Mouse (Mus musculus): ENCODE results near the gene Ankrd34b.
A peak's percentile ranks its signal among the peaks of the same experiment; 100 is the strongest.

The Ankrd34b gene

DNA sequence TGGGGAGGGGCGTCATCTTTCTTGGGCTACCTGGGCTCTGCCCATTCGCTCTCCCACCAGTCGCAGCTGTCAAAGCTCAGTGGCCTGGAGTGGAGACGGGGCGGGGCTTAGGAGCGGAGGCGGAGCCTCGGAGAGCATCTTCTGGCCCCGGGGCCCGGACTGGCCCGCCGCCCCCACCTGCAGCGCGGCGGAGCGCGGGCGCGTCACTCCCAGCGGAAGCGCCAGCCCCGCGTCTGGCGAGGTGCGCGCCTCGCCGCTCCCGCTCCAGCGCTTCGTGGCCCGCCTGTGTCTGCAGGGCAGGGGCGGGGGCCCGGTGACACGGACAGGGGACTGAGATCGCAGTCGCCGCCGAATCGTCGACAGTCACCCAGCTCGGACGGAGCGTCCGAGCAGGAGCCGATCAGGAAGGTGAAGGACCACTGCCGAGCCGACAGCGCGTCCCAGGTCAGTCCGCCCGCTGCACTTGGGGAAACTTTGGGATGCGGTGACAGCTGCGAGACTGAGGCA, at the start of gene Ankrd34b:
TSS of gene Ankrd34b (plus strand) at position 139 of the 507 bp plus-strand sequence.
- DNase-seq: peak; percentile 52

DNA sequence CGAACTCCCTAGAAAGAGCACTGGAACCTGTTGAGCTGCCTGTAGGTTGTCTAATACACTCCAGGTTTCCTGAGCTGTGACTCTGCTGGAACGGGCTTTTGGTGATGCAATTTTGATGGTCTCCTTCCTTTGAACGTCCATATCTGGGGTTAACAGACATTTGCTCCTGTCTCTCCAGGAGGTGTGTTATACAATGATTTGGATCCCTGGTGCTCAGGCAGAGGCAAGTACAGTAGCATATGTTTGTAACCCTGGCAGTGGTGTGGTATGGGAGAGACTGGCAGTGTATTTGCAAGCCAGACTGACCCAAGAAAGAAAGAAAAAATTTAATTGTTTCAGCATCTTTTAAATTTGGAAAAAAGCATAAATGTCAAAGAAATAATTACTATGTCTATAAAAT, 38.3 kb upstream of the Ankrd34b start:
- no peak for DNase-seq

DNA sequence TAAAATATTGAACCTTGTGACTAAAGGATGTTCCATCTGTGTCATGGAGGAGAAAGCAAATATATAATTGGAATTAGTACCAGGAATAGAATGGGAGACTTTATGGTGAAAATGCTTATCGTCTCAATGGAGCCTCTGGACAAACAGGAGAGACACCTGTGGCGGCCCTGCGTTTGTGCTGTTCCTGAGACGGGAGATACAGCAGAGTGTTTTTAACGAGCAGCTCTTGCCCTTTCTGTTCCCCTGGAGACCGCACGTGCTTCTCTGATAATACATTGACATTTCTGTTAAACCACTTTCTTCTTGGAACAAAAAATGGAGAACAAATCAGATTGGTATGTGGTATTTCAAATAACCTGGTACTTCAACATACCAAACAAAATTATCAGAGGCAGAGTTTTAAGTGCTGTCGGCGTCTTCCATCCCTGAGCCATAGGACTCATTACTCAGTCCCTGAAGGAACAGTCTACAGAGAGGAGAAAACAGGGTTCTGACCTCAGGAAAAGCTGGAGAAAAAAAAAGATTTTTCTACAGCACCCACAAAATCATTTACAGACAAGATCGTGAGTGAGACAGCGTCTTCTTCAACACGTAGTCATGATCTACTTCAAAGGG, 32.5 kb upstream of the Ankrd34b start:
- no peak for DNase-seq

DNA sequence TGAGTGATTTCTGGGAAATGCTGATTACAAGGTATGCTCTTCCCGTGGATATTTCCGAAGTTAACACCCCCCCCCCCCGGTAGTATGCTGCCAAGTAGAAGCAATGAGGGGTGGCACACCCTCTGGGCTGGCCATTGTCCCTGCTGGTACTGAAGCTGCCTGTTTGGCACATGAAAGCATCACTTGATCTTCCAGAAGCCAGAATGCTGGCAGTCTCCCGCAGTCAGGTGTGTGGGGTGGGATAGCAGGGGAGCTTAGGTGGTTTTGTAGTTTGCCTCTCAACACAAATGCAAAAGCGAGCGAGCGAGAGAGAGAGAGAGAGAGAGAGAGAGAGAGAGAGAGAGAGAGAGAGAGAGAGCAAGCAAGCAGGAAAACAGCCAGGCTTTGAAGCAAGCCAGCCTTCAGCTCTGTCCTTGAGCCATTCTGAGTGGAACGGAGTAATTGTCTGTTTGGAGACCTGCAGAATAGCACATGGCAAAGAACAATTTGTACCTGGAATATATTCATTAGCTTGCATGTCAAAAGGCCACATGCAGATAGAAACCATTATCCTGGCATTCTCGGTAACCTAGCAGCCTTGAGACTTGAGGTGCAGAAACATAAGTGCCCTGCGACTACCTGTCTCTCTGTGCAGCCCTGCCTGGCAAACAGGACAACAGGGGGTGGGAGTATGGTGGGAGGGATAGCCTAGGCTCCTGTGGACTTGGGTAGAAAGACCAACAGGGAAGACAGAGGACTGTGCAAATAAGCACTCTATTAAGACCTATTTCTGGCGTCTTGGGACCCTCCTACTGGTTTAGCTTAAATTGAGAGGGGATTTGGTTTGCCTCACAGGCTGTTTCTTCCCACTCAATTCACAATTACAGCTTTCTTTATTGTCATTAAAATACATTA, 27.0 kb upstream of the Ankrd34b start:
- DNase-seq: no peak

DNA sequence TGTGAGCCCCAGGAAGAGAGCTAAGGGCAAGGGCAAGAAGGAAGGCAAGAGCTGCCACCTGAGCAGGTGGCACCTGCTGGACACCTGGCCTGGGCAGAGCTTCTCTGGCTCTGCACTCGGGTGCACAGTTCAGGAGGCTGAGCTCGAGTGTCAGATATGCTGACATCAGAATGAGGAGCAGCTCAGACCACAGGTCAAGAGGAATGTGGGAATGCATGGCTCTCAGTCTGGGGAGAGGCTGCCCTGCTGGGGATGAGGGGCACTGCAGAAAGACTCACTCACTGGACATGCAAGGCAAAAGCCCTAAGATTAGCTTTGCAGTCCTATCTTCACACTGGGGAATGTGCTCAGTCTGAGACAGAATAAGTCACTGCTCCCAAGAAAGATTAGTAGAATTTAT, 23.6 kb upstream of the Ankrd34b start:
- peak; percentile 8 for DNase-seq

DNA sequence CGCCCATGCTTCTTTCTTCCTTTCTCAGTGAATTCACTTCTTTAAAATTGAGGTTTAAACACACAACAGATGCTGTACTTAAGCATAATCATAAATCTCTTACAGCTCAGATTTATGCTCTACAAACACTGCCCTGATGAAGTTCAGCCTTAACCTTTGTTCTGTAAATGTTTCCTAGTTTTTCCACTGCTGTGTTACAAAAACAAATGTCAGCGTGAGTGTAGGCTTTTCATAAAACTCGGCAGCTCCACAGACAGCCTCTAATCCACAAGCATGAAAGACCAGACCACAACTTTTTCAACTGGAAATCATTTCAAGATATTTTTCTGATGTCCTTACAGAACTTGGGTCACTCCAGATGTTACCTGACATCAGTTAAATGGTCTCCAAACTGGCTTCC, 22.2 kb upstream of the Ankrd34b start:
- no peak for DNase-seq

DNA sequence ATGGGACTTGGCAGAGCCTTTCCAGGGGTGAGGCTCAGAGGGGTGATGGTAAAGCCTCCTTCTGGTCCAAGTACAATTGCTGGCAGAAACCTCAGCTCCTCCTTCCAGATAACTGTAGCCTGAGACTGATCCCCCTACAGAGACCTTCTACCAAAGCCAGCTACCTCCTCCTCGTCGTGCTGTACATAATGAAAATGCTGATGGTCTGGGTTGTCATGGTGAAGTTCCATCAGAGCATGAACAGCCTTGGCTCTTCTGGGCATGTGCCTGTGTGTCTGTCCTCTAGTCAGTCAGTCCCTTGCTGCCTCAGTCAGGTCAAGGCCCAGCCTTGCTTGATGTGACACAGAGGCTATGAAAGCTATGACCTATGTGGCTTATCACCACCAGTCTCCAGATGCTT, 15.2 kb upstream of the Ankrd34b start:
- DNase-seq: no peak

DNA sequence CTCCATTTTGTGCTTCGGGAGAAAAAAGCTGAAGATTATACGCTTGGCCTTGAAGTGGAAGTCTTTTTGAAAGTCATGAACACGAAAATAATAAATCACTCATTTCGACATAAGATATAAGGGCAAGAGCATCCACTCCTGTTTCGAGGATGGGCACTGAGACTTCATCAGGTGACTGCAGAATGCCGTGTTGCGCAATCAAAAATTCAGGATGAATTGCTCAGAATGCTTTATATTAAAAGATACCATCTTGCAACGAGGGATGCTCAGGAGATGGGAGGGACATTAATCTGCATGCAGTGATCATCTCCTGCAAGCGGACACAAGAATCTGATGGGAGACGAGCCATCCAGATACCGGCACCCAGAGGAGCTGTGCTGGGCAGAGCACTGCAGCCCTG, 6.1 kb upstream of the Ankrd34b start:
- DNase-seq: no peak

DNA sequence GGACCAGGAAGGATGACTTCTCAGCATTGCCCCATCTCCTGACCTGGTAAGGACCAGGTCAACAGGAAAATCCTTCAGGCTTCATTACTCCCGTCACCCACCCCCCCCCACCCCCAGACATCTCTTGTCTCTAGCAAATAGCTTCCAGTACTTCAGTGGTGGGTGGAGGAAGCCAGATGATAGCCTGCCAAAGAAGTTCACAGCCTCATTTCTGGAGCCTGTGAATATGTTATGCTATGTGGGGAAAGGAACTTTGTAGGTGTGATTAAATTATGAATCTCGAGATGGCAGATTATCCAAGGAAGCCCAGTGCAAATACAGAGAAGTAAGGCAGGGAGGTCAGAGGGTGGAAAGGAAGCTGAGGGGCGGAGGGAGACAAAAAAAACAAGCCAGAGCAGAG, 2.0 kb upstream of the Ankrd34b start:
- DNase-seq: no peak

DNA sequence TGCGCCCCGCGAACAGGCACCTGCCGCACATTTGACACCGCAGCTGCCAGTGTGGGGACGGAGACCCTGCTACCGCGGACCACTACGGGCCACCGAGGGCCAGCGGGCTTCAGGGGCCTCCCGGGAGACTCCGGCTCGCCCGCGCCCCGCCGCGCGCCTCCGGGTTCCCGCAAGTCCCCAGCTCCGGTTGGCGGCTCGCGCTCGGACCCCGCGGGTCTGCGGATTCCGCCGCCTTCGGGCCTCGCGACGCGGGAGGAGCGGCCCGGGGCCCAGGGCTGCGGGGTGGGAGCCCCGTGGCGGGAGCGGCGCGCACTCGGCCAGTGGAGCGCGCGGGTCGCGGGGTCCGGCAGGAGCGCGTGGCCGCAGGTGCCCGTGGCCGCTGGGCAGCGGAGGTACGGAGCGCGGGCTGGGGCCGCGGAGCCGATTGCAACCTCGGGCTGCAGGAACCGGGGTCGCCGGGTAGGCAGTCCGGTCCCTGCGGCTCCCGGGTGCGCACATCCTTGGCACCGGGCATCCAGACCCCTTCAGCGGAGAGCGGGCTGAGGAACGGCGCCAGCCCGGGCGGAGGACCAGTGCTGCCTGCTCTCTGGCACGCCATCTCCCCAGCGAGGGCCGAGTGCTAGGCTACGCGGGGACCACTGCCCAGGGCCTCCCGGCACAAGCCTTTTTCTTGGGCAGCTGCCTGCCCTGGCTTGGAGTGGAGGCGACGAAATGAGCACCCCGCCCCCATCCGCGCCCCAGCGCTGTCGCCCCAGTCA, 777 bp downstream of the Ankrd34b start:
- DNase-seq: peak; percentile 8

DNA sequence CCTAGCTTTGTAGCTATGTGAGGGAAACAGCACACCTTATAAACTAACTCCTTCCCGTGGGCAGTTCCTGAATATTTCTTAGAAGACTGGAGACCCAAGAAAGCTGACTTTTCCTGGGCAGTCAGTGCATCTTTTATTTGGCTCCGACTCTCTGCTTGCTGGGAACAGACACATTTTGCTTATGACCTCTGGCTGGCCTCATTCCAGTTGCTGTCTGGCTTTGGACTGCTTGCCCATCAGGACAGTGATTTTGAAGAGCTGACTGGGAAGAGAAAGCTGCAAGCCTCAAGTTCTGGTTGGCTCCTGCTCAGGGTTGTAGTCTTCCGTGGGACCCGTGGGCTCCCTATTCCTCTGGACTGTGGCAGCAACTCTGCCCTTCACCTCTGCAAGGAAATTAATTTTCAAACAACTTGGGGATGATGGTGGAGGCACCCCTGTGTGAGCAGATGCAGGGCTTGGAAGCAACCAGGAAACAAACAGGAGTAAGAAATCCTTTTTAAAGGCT, 1.7 kb downstream of the Ankrd34b start:
- peak; percentile 59 for DNase-seq

DNA sequence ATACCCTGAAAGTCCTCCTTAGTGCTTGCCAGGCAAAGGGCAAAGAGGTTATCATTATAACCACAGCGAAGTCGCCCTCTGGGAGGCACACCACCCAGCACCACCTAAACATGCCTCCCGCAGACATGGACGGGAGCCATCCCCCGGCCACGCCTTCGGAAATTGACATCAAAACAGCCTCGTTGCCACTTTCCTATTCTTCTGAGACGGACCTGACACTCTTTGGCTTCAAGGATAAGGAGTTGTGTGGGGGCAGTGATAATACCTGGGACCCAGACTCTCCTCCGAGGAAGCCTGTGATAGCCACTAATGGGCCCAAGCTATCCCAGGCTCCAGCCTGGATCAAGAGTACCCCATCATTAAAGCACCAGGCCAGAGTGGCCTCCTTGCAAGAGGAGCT, 13.0 kb downstream of the Ankrd34b start:
- DNase-seq: no peak

DNA sequence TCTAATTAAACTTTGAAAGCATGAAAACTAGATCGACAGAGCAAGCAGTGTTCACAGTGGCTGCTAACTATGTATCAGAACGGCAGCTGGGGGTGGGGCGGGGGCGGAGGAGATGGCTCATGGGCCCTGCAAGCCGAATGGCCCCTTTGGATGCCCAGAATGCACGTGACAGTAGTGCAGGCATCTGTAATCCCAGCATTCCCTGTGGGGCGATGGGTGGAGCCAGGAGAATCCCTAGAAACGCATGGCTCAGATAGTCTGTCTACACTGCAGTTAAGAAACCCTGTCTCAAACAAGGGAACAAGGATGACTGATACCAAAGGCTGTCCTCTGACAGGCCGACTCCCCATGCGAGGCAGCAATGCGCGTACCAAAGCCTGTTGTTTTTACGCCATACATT, 14.6 kb downstream of the Ankrd34b start:
- DNase-seq: no peak

DNA sequence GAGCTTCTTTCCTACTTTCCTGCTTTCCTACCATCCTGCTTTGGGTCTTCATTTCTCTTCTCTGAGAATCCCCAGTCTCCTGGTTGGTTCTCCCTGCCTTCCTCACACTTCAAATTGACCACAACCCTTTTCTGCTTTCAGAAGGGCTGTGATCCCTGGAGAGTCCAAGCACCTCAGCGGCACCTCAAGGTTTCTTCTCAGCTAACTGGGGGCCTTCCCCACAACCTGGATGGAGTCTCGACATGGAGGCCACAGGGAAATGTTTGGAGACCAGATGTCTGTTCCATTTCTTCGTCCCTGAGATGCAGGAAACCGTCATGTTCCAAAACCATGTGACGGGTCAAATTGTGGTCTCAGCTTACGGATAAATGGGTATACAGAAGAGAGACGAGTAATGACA, 21.2 kb downstream of the Ankrd34b start:
- DNase-seq: no peak

DNA sequence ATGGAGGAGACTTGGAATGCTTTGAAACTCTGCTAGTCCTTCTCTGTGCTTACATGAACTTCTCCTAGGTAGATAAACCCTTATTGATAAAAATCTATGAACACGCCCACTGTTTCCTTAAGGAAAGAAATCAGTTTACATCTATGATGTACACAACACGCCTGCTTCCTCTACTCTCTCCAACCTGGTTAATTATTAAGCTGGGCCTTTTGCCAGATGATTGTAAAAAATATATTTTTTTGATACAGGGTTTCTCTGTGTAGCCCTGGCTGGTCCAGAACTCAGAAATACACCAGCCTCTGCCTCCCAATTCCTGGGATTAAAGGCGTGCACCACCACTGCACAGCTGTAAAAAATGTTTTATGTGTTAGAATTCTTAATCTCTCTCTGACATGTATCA, 39.0 kb downstream of the Ankrd34b start:
- DNase-seq: no peak

DNA sequence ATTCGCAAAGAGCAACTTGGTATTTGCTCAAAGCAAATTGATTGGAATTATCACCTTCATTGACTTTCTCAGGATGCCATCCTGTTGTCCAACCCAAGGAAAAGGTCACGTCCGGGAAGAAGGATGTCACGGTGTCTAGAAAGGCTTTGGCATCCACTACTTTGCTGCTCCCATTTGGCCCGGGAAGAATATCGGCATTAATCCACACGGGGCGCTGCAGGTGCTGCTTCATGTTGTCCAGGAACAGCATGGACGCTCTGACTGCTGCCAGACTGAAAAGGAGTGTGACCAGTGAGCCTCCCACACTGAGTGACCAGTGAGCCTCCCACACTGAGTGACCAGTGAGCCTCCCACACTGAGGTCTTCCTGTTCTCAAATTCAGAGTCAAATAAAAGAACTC, 42.2 kb downstream of the Ankrd34b start:
- no peak for DNase-seq

DNA sequence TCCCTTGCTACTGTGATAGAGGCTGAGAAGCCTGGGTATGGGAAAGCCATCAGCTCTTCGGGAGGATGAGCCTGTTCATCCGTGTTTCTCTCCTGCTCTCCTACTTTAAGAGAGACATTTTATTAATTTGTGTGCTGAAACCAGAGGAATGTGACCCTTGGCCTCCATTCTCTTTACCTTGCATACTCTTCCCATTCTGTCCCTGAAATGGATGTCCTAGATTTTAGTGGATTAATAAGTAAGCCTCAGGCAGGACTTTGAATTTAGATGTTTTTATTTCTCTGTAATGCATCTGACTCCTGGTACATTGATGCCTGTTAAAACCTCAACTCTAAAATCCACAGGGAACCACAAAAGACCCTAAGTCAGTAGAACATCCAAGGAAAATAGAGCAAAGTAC, 43.7 kb downstream of the Ankrd34b start:
- DNase-seq: no peak

DNA sequence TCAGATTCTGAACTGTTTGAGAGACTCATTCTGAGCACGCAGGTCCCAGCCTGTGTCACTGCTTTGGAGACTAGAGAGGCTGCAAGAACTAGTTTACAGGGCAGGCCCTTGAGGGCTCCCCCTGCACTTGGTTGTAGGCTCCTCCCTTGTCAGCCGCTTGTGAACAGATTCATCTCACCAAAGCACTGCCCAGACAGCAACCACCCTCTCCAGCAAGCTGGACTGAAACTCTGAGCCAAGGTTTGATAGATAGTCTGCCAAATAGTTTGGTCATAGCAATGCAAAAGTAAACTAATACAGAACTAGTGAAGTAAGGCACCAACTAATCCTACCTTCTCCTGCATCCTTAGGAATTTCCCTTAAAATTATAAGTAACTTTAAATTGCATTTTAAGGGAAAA, 44.5 kb downstream of the Ankrd34b start:
- peak; percentile 10 for DNase-seq

DNA sequence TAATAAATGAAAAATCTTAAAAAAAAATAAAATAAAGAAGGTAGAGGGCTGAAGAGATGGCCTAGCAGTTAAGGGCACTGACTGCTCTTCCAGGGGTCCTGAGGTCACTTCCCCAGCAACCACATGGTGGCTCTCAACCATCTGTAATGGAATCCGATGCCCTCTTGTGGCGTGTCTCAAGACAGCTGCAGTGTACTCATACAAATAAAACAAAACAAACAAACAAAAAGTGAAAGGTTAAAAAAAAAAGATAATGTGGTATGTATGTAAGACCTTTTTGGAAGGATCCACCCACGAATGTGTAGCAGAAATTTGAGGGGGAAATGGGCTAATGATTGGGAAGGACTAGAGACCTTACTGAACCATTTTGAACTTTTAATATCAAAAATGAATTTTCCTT, 57.7 kb downstream of the Ankrd34b start:
- DNase-seq: peak; percentile 76

DNA sequence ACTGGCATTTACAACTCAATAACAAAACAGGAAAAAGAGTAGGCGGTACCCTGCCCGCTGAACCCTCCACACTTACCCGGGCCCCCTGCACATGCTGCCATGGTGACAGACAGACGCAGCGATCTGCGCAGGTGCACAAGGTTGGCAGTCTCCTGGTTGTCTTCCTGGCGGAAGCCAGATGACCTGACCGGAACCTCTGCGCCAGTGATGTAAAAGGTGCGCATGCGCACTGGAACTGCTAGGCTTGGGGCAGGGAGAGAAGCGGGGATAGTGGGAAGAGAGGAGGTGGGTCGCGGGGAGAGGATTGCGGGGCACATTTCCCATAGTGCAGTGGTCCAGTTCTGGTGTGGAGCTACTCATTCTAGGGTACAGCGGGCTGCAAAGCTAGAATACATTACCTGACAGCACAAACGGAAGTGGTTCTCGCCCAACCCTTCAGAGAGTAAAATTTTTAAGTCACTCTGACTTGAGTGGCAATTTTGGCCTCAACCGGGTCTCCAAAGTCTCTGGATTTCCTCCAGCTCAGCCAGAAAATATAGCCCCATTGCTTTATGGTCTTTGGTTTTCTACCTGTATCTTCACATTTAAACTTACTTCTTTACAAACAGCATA, 58.3 kb downstream of the Ankrd34b start, which contains the start of gene Fam151b:
TSS of gene Fam151b (minus strand) at position 164 of the 612 bp plus-strand sequence.
- DNase-seq: peak; percentile 93

DNA sequence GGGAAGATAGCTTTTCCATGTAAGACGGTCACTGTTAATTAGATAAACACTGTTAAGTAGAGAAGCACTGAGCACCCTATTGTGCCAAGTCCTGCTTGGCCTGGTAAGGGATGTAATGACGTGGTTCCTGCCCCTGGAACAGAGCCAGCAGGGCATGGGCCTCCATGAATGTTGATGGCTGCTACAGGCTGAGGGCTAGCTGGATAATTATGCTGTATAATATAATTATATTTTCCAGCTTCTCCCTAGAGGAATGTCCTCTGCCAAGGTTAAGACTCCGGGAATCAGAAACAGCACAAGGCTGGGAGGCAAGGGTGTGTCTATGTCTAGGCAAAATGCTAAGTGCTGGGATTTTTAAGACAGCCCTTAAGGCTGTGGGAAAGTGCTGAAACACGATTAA, 65.1 kb downstream of the Ankrd34b start:
- peak; percentile 18 for DNase-seq
